Mouse (Mus musculus): ENCODE data around the gene Rest.

Gene Rest

GRCm38 (mm10) chr5:77266066-77266885 lies 985 bp downstream of the Rest start:
- DNase-seq = peak; percentile 80

- peak; percentile 19 for DNase-seq
Observed at GRCm38 (mm10) chr5:77266886-77267401, 1.7 kb downstream of the Rest start.

DNA sequence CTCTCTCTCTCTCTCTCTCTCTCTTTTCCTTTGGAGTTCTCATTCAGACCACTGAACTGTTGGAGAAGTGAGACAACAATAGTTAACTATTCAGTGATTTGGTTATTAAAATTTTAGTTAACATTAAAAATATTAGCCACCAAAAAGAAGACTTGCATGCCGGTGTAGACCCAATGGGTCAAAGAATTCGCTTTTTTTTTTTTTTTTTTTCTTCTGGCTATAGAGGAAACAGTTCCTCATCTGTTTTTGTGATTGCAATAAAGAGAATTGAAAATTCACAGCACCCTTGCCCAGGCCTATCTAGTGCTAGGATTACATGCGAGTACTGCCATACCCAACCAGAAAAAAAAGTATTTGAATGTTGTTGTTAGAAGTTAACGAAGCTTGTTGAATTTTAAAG lies 2.1 kb downstream of the Rest start:
- DNase-seq = no peak

- no peak for DNase-seq
Observed at GRCm38 (mm10) chr5:77267957-77268624, 2.8 kb downstream of the Rest start.

- peak; percentile 23 for DNase-seq
Observed at GRCm38 (mm10) chr5:77269399-77269798, 4.1 kb downstream of the Rest start.

DNA sequence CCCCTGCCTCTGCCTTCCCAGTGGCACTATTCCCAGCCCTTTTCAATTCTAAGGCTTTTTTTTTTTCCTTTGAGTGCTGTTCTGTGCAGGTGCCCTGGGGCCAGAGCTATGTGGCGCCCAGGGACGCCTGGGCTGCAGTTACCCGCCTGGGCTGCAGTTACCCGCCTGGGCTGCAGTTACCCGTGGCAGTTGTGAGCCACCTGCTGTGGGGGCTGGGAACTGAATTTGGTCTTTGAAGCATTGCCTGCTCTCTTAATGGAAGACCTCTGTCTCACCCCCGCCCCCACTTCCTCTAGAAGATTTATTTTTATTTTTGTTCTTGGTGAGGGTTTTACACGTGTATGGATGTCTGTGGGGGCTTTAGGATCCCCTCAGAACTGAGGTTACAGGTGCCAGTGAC lies 7.9 kb downstream of the Rest start:
- DNase-seq = no peak

- DNase-seq = peak; percentile 53
Observed at GRCm38 (mm10) chr5:77275950-77276349, 10.7 kb downstream of the Rest start.

- DNase-seq = no peak
Observed at GRCm38 (mm10) chr5:77277204-77277603, 11.9 kb downstream of the Rest start.

GRCm38 (mm10) chr5:77281518-77282174 lies 16.4 kb downstream of the Rest start:
- DNase-seq = no peak

DNA sequence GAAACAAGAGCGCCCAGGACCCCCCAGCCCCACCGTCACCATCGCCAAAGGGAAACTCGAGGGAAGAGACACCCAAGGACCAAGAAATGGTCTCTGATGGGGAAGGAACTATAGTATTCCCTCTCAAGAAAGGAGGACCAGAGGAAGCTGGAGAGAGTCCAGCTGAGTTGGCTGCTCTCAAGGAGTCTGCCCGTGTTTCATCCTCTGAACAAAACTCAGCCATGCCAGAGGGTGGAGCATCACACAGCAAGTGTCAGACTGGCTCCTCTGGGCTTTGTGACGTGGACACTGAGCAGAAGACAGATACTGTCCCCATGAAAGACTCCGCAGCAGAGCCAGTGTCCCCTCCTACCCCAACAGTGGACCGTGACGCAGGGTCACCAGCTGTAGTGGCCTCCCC lies 17.0 kb downstream of the Rest start:
- DNase-seq = no peak

GRCm38 (mm10) chr5:77285685-77286084 lies 20.4 kb downstream of the Rest start:
- no peak for DNase-seq

GRCm38 (mm10) chr5:77286904-77287303 lies 21.6 kb downstream of the Rest start:
- no peak for DNase-seq

DNA sequence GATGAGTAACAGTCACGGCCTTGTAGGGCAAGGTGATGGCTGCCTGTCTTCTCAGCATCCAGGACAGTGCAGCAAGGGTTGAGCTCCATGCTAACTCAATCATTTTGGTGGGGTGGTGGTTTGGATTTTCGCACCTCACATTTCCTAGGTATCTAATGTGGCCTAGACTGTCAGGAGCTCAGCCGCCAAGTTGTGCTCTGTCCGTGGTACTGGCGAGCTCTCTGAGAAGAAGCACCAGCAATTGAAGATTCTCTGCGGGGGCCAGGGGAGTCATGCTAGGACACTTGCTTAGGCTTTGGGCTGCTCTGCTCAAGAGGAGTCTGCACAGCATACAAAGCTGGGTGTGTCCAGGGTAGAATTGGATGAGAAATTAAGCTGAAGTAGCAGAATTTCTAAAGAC lies 22.6 kb downstream of the Rest start:
- DNase-seq = peak; percentile 26

- no peak for DNase-seq
Observed at GRCm38 (mm10) chr5:77289686-77290085, 24.4 kb downstream of the Rest start.

DNA sequence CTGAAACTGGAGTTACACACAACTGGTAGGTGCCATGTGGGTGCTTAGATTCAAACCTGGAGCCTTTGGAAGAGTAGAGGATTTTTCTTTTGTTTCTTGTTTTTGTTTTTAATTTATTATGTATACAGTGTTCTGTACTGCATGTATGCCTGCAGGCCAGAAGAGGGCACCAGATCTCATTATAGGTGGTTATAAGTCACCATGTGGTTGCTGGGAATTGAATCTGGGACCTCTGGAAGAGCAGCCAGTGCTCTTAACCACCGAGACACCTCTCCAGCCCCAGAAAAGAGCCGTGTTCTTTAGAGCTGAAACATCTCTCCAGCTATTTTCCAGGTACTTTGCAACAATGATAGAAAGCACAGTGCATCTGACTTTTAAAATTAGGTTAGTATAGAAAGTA lies 25.3 kb downstream of the Rest start:
- DNase-seq = no peak

GRCm38 (mm10) chr5:77292803-77293522 lies 27.7 kb downstream of the Rest start:
- no peak for DNase-seq

- DNase-seq = no peak
Observed at GRCm38 (mm10) chr5:77299486-77299885, 34.2 kb downstream of the Rest start.

GRCm38 (mm10) chr5:77301296-77301903 lies 36.1 kb downstream of the Rest start:
- DNase-seq = no peak

DNA sequence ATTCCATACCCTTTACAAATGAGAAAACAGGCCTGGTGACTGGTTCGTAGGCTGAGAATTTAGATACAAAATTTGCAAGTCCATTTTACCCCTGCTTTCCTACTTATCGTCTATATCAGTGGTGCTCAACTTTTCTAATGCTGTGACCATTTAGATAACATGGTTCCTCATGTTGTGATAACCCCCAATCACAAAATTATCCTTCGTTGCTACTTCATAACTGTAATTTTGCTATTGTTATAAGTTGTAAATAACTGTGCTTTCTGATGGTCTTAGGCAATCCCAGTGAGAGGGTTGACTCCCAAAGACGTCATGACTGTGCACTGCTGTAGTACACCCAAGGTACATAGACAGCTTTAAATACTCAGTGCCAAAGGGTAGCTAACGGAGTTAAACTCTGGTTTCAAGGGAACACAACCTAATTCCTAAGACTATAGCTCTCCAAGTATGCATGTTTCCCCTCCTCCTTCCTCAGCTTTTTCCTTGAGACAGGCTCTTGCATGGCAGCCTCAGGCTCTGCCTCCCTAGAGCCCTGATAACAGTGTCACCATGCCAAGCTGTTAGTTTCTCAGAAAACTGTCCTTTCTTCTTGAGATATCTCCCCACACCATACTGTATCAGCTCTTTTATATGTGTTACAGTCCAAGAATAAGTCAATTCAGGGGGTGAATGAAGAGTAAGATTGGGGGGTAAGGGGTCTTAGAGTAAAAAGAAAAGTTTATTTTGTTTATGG lies 42.7 kb downstream of the Rest start:
- no peak for DNase-seq

- peak; percentile 64 for DNase-seq
Observed at GRCm38 (mm10) chr5:77309051-77309906, 44.0 kb downstream of the Rest start.
